Mouse (Mus musculus) ES-Bruce4 (cell line): ENCODE measurements around the gene Mapk8ip2. TPM values are rescaled to one million over a fixed set of nuclear protein-coding genes. Genes with fewer than 3 reads are reported as not detected.

Source experiments
- H3K27ac ChIP-seq: 2 replicates; pipeline ENCODE4 v1.5.1; 2012; ENCODE audit warnings: low read length, inconsistent platforms; ENCODE audit not compliant: insufficient read depth
- H3K27me3 ChIP-seq: 2 replicates; pipeline ENCODE4 v1.6.1; 2012; ENCODE audit warnings: mild to moderate bottlenecking, low read length, inconsistent platforms; ENCODE audit not compliant: control insufficient read depth, poor library complexity, insufficient read depth, severe bottlenecking
- H3K36me3 ChIP-seq: 2 replicates; pipeline ENCODE4 v1.6.1; 2012; ENCODE audit warnings: inconsistent platforms, mild to moderate bottlenecking, low read length, moderate library complexity; ENCODE audit not compliant: control insufficient read depth, poor library complexity, insufficient read depth, severe bottlenecking
- H3K4me1 ChIP-seq: one replicate; pipeline ENCODE4 v1.8.1; 2011; ENCODE audit warnings: low read length; ENCODE audit not compliant: control insufficient read depth, insufficient read depth
- H3K4me3 ChIP-seq: 2 replicates; pipeline ENCODE4 v1.5.1; 2011; ENCODE audit warnings: low read depth, mild to moderate bottlenecking, low read length
- H3K9ac ChIP-seq: 2 replicates; pipeline ENCODE4 v1.6.1; 2012; ENCODE audit warnings: low read depth, mild to moderate bottlenecking, inconsistent platforms; ENCODE audit not compliant: poor library complexity, severe bottlenecking
- H3K9me3 ChIP-seq: replicated peaks from 2 replicates; pipeline ENCODE4 v1.6.1; 2012; ENCODE audit warnings: mild to moderate bottlenecking, low read length, inconsistent platforms; ENCODE audit not compliant: control insufficient read depth, poor library complexity, insufficient read depth, severe bottlenecking
- CTCF ChIP-seq: IDR thresholded peaks from one replicate; pipeline ENCODE4 v1.8.1; 2011; ENCODE audit warnings: low read depth, low read length
- EP300 ChIP-seq: IDR thresholded peaks from 2 replicates; pipeline ENCODE4 v1.6.1; 2011; ENCODE audit warnings: low read depth, low read length; ENCODE audit not compliant: insufficient read depth
- POLR2A ChIP-seq: IDR thresholded peaks from one replicate; pipeline ENCODE4 v1.8.1; 2011; ENCODE audit warnings: low read length; ENCODE audit not compliant: insufficient read depth
- polyA plus RNA-seq: library from polyadenylated mRNA; stranded (reverse); fragments of >200 nt; gene quantifications from 2 replicates; pipeline ENCODE4 v1.2.4, GENCODE M21; 2011; ENCODE audit warnings: low read depth; ENCODE audit not compliant: missing spikeins, insufficient read depth, insufficient read length

The Mapk8ip2 gene
- polyA plus RNA-seq, 1 experiment, result 4.2 TPM

DNA sequence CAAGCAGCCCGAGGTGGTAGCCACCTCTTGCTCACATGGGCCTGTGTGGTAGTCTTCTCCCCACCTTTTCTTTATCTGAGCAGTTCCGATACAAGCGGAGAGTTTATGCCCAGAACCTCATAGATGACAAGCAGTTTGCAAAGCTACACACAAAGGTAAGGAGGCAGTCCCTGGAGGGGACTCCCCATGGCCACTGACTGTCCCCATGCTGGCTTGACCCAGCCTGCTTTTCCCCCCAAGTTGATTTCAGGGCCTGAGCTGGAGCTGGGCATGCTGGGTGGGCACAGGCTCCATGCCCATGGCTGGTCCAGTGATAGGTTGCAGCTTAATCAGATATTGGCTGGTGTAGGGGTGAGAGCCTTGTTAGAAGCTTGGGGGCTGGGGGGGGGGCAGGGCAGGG lies 47.6 kb downstream of the Mapk8ip2 start:
- no peaks in the 10 kb centered on the region for H3K9me3 ChIP-seq
- H3K27ac ChIP-seq, result no peak overlapping the region
- no peaks in the 10 kb centered on the region for H3K36me3 ChIP-seq
- H3K27me3 ChIP-seq, result peaks cover 5% of the 10 kb centered on the region; the same call in 1 of the 2 replicates
- TF ChIP-seq CTCF (no peak), EP300 (no peak), POLR2A (no peak)
- H3K9ac ChIP-seq, result no peak overlapping the region
- no peaks in the 10 kb centered on the region for H3K4me1 ChIP-seq
- H3K4me3 ChIP-seq, result no peak overlapping the region

DNA sequence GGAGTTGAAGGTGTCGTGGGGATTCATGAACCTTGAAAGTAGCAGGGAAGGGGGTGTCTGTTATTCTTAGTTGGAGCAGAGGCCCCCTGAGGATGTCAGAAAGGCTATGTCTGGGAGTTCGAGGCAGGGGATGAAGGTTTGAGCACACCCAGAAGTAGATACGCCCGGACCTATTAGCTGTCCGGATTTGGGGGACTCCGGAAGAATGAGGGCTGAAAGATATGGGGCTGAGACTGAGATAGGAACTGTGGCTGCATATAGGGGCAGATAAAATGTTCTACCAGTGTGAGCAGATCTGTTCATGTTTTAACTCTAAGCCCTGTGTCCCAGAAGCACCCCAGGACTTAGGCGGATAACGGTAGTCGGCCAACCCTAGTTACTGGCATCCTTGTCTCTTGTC lies 51.1 kb downstream of the Mapk8ip2 start:
- no peaks in the 10 kb centered on the region for H3K27me3 ChIP-seq
- no peak overlapping the region for H3K27ac ChIP-seq
- no peaks in the 10 kb centered on the region for H3K36me3 ChIP-seq
- no peaks in the 10 kb centered on the region for H3K4me1 ChIP-seq
- H3K9ac ChIP-seq, result no peak overlapping the region
- TF ChIP-seq POLR2A (no peak), CTCF (no peak), EP300 (no peak)
- no peak overlapping the region for H3K4me3 ChIP-seq
- no peaks in the 10 kb centered on the region for H3K9me3 ChIP-seq

DNA sequence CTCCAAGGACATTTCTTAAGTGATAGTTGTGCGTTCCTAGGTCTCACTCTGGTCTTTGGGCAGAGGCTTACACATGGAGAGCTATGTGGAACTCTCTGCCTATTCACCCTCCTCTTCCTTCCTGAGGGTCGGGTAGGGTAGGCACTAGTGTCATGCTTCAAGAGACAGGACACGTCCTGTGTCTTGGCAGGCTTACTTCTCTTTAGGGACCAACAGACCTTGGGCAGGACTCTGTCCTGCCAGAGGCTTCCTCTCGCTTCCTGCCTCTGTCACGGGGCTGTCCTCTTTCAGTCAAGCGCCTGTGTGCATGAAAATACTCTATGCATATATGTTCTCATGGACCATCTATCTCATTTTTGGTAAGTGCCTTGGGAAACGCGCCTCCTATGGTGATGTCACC lies 54.0 kb downstream of the Mapk8ip2 start:
- TF ChIP-seq EP300, result no peak
- TF ChIP-seq CTCF, result no peak
- no peak for TF ChIP-seq POLR2A
- no peaks in the 10 kb centered on the region for H3K27me3 ChIP-seq
- H3K27ac ChIP-seq, result no peak overlapping the region
- H3K9me3 ChIP-seq, result no peaks in the 10 kb centered on the region
- H3K4me1 ChIP-seq, result no peaks in the 10 kb centered on the region
- H3K4me3 ChIP-seq, result no peak overlapping the region
- no peaks in the 10 kb centered on the region for H3K36me3 ChIP-seq
- H3K9ac ChIP-seq, result no peak overlapping the region

DNA sequence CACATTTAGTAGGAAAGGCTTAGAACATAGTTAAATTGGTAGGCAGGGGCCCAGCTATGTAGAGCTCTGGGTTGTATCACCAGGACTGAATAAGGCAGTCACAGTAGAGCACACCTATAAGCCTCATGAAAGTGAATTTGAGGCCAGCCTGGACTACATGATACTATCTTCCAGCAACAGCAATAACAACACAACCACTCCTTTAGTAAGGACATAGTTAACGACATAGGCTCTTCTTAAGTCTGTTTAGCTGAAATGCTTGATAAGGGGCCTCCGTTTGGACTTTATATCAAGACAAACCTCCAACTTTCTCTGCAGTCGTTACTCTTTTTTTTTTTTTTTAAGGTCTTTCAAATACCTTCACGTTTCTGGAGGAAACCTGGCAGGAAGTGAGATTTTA lies 59.0 kb downstream of the Mapk8ip2 start:
- no peaks in the 10 kb centered on the region for H3K36me3 ChIP-seq
- no peaks in the 10 kb centered on the region for H3K4me1 ChIP-seq
- H3K27ac ChIP-seq, result no peak overlapping the region
- H3K27me3 ChIP-seq, result no peaks in the 10 kb centered on the region
- H3K9me3 ChIP-seq, result no peaks in the 10 kb centered on the region
- H3K4me3 ChIP-seq, result no peak overlapping the region
- TF ChIP-seq EP300 (no peak), CTCF (no peak), POLR2A (no peak)
- no peak overlapping the region for H3K9ac ChIP-seq

Other genes with a start within 250 kb of the Mapk8ip2 start
- 13.3 and 14.3 TPM in 2 replicates for gene Ppp6r2, start 242.4 kb upstream of the Mapk8ip2 start, polyA plus RNA-seq
- 51.5 and 66.1 TPM in 2 replicates for gene Sbf1, start 138.6 kb upstream of the Mapk8ip2 start, polyA plus RNA-seq
- 1.1 TPM in 1 of 2 replicates, not detected in the other for gene Adm2, start 131.2 kb upstream of the Mapk8ip2 start, polyA plus RNA-seq
- gene Miox, start 119.5 kb upstream of the Mapk8ip2 start, polyA plus RNA-seq, result not detected in 2 replicates
- 41.4 and 42.1 TPM in 2 replicates for gene Lmf2, start 98.3 kb upstream of the Mapk8ip2 start, polyA plus RNA-seq
- 164 and 173 TPM in 2 replicates for gene Ncaph2, start 98.2 kb upstream of the Mapk8ip2 start, polyA plus RNA-seq
- gene Sco2, start 80.1 kb upstream of the Mapk8ip2 start, polyA plus RNA-seq, result 11.0 and 12.0 TPM in 2 replicates
- not detected in 2 replicates for gene Tymp, start 76.9 kb upstream of the Mapk8ip2 start, polyA plus RNA-seq
- 1.4 and 2.6 TPM in 2 replicates for gene Odf3b, start 74.6 kb upstream of the Mapk8ip2 start, polyA plus RNA-seq
- not detected in 2 replicates for gene Klhdc7b, start 69.0 kb upstream of the Mapk8ip2 start, polyA plus RNA-seq
- gene Syce3, start 43.4 kb upstream of the Mapk8ip2 start, polyA plus RNA-seq, result not detected in 2 replicates
- gene Cpt1b, start 28.1 kb upstream of the Mapk8ip2 start, polyA plus RNA-seq, result 4.9 and 6.1 TPM in 2 replicates
- gene C730034F03Rik, start 24.3 kb upstream of the Mapk8ip2 start, polyA plus RNA-seq, result 2.1 and 3.2 TPM in 2 replicates
- gene Gm44502, start 24.2 kb upstream of the Mapk8ip2 start, polyA plus RNA-seq, result not detected in 2 replicates
- gene Chkb, start 24.0 kb upstream of the Mapk8ip2 start, polyA plus RNA-seq, result 41.3 and 45.7 TPM in 2 replicates
- 17.9 and 24.9 TPM in 2 replicates for gene Arsa, start 23.5 kb downstream of the Mapk8ip2 start, polyA plus RNA-seq
- 4.4 and 5.6 TPM in 2 replicates for gene Shank3, start 45.7 kb downstream of the Mapk8ip2 start, polyA plus RNA-seq
- gene Acr, start 114.4 kb downstream of the Mapk8ip2 start, polyA plus RNA-seq, result not detected in 2 replicates
- 9.7 and 12.6 TPM in 2 replicates for gene Rabl2, start 138.0 kb downstream of the Mapk8ip2 start, polyA plus RNA-seq